Mouse (Mus musculus) brown adipose tissue, adult 24 weeks (tissue): ENCODE measurements around the gene Adam26b. TPM values are rescaled to one million over a fixed set of nuclear protein-coding genes. Genes with fewer than 3 reads are reported as not detected.
"Not testable (repeated sequence)": the region's sequence is repeated elsewhere in the genome, so short reads cannot be mapped to it uniquely, and the experiment has no call there.

Source experiments
- H3K27ac ChIP-seq: fragments of 200-500 bp; replicated peaks from 2 replicates; pipeline ENCODE4 v1.5.1; 2012; ENCODE audit warnings: low read depth, mild to moderate bottlenecking, low read length
- H3K4me1 ChIP-seq: fragments of 200-500 bp; 2 replicates; pipeline ENCODE4 v1.6.1; 2012; ENCODE audit warnings: low read length, mixed read lengths; ENCODE audit not compliant: control insufficient read depth, insufficient read depth, insufficient read length
- H3K4me3 ChIP-seq: fragments of 200-500 bp; 2 replicates; pipeline ENCODE4 v1.5.1; 2012; ENCODE audit warnings: low read depth, mild to moderate bottlenecking, low read length, moderate library complexity; ENCODE audit not compliant: insufficient read depth
- polyA plus RNA-seq: library from polyadenylated mRNA; stranded (reverse); fragments of >200 nt; gene quantifications from 2 replicates; pipeline ENCODE4 v1.2.4, GENCODE M21; 2012; ENCODE audit not compliant: missing spikeins, insufficient read depth, insufficient read length

Gene Adam26b
- not detected in 2 replicates for polyA plus RNA-seq

GRCm38 (mm10) chr8:43528006-43528405, at the start of gene Adam26b:
Gene Adam26b (minus strand): TSS chr8:43528106.
- not testable (repeated sequence) for H3K4me3 ChIP-seq, H3K27ac ChIP-seq, H3K4me1 ChIP-seq

DNA sequence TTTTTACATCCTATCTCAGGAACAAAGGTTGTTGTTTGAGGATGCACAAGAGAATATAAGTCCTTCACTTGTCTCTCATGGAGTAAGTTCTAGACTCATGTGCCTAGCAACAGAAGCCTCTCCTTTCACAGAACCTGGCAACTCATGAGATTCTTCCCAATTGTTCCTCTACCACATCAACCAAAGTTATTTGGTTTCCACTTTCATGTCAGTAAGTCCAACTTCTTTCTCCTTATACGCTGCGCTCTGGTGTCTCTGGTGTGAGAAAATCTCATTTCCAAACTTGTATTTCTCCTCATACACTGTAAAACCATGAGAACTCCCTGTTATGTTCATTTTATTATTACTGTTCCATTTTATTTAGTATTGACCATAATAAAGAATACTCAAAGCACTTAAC, 48.7 kb upstream of the Adam26b start, which contains the start of gene Adam26a:
Gene Adam26a (minus strand): TSS at position 101 of the 400 bp plus-strand sequence.
- not testable (repeated sequence) for H3K27ac ChIP-seq, H3K4me3 ChIP-seq, H3K4me1 ChIP-seq

Other genes with a start within 250 kb of the Adam26b start
- not detected in 2 replicates for gene Zfp42, start 221.1 kb downstream of the Adam26b start, polyA plus RNA-seq
- not detected in 2 replicates for gene Adam26a, start 48.6 kb upstream of the Adam26b start, polyA plus RNA-seq
- gene Gm5346, start 99.2 kb upstream of the Adam26b start, polyA plus RNA-seq: not detected in 2 replicates
- not detected in 2 replicates for gene Adam34, start 181.9 kb upstream of the Adam26b start, polyA plus RNA-seq